Mouse (Mus musculus) left cerebral cortex, postnatal 10 days (tissue): ENCODE measurements around the gene Lst1. TPM values are rescaled to one million over a fixed set of nuclear protein-coding genes. Genes with fewer than 3 reads are reported as not detected.

Experiments used
- DNase-seq, 2 experiments: peaks; one replicate each; pipeline ENCODE4 v3.0.0; 2021 to 2022; ENCODE audit warnings: low spot score in 2 of 2, mixed read lengths in 1 of 2; ENCODE audit errors: extremely low spot score in 1 of 2
- intact Hi-C: fragments of 180-260 bp; cut with DNase I; formaldehyde crosslinking; loops from one replicate; pipeline ENCODE4 v1.15.1; 2025
- total RNA-seq, 2 experiments: library from RNA; stranded (reverse); gene quantifications; 2 replicates each; pipeline ENCODE4 v1.2.3; 2021

Lst1 gene
- total RNA-seq, 2 experiments from 2014 or later: 13.7 to 14.9 TPM

- DNase-seq: no peak
- intact Hi-C loops: no loop called here
Observed at GRCm38 (mm10) chr17:35190096-35190495, 1.9 kb upstream of the Lst1 start.

DNA sequence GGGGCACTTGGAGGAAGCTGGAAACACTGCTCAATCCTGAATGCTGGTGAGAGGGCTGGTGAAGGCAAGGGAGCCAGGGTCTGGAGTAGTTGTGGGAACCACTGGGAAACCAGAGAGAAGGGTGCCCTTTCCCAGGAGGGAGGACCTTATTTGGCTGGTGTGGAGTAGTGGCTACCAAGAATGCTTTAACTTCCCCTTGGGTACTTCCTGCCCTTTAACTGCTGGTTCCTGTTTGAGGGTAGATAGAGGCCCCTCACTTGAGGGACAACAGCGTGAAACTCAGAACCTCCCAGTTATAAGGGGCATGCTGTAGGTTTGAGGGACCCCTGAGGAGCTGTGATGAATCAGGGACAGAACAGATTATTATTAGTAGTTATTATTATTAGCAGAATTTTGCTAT lies 947 bp upstream of the Lst1 start:
- intact Hi-C loops: no loop called here
- no peak for DNase-seq

DNA sequence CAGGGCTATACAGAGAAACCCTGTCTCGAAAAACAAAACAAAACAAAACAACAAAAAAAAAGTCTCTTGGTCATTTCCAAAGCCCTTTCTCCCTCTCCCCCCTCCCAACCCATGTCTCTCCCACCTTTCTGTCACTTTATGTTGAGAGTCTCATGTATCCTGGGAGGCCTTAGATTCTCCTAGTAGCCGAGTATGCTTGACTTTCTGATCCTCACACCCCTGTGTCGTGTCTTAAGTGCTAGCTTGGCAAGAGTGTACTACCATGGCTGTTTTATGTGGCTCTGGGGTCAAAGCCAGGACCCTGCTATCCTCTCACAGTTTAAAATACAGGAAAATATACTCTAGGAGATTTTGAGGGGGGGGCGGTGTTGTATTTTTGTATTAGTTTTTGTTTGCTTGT lies 894 bp downstream of the Lst1 start:
- intact Hi-C loops: no loop called here
- no peak for DNase-seq

GRCm38 (mm10) chr17:35186681-35187080 lies 1.6 kb downstream of the Lst1 start:
- no peak for DNase-seq
- intact Hi-C loops: no loop called here

DNA sequence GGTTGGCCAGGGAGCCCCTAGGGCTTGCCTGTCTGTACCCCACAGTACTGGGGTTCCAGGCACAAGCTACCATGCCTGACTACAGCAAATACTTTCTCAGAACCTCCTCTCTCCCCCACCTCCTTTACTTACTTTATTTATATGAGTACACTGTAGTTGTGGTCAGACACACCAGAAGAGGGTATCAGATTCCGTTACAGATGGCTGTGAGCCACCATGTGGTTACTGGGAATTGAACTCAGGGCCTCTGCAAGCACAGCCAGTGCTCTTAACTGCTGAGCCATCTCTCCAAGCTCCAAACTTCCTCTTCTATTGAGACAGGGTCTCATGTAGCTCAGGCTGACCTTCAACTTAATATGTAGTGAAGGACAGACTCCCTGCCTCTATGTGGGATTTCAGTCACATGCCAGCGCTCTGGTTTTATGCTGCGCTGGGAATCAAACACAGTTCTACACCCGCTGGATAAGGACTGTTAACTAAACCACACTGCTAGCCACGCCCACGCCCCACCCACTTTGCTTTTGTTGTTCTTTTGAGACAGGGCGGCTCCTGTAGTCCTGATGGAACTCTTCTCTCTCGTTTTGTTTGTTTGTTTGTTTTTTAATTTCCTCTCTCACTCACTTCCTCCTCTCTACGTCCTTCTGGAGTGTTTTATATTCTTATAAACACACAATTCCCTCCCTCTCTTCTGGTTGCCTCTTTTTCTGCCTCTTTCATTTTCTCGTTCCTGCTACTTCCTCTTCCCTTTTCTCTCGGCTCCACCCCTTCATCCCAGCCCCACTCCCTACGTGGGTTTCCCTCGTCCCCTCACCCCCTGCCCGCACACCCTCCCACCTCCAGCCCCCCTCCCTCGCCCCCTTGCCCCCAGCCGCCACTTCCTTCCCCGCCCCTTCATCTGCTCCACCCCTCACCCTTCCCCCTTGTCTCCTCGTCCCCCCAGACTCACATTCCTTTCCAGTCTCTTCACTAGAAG lies 2.3 kb downstream of the Lst1 start:
- intact Hi-C loops: no loop called here
- DNase-seq: peak in 1 of 2 experiments; percentile 75

- no peak for DNase-seq
- intact Hi-C loops: no loop called here
Observed at GRCm38 (mm10) chr17:35180093-35180492, 8.1 kb downstream of the Lst1 start.

DNA sequence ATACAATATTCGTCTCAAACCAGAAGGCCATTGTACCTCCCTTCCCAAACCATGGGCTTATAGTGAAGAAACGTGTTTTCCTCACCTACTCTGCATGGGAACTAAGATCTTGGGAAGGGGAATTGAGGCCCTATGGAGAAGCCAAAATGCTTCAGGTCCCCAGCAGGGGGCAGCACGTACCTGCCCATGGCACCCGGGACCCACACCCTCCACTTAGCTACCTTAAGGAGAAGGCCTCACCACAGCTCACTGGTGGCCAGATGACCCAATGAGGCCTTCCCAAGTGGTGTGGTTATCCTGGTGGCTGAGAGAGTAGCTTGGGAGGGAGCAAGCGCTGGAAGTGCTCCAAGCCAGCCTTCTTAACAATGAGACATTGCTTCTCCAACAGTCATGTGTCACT lies 9.7 kb downstream of the Lst1 start:
- intact Hi-C loops: no loop called here

DNA sequence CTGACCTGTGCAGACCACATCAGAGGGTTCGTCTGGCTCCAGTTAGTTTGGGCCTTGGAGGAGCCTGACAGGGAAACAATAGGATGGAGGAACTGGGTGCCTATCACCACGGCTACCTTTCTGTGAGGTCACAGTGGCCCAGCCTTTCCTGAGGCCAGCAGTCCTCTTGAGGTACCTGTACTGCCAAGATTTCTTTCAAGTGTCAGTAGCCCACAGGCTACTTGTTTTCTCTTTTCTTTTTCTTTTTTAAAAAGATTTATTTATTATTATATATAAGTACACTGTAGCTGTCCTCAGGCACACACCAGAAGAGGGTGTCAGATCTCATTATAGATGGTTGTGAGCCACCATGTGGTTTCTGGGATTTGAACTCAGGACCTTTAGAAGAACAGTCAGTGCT lies 12.3 kb downstream of the Lst1 start, which contains the start of gene Aif1:
Gene Aif1, minus strand, starts transcription at position 101 of the 400 bp plus-strand sequence.
- intact Hi-C loops: no loop called here
- no peak for DNase-seq

More for the DNA sequence above, 9.7 kb downstream of the Lst1 start:
- peak in 1 of 2 experiments; percentile 74 for DNase-seq

GRCm38 (mm10) chr17:35175382-35175781 lies 12.9 kb downstream of the Lst1 start:
- no peak for DNase-seq
- intact Hi-C loops: no loop called here

DNA sequence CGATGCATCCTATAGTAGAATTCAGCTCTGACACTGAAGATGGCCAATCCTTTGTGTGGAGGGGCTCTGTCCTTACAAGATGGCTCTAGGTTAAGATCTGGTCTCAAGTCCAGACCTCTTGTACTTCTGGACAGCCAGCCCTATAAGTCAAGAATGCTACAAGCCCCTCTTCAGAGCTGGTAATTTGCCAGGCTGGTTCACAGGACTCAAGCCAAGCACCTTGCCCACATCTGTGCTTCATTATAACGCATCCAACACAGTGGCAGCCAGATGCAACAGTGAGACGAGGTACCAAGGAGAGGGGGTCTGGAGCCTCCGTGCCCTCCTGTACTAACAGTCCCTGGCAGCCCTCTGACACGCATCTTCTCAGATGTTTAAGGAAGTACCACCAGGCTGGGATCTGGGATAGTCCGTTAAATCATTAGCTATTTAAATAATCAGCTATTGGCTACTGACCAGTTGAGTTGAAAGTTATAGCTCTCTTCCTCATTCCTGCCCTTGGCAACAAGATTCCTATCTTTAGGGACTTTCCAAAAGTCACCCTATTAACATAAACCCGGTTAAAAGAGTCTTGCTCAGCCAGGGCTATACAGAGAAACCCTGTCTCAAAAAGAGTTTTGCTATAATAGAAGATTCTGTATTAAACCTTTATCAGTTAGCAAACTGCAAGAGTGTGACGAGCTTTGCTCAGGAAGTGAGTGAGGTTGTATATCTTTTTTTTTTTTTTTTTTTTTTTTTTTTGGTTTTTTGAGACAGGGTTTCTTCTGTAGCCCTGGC lies 13.8 kb downstream of the Lst1 start:
- no peak for DNase-seq
- intact Hi-C loops: no loop called here

GRCm38 (mm10) chr17:35173329-35173728 lies 14.9 kb downstream of the Lst1 start:
- intact Hi-C loops: no loop called here
- no peak for DNase-seq

DNA sequence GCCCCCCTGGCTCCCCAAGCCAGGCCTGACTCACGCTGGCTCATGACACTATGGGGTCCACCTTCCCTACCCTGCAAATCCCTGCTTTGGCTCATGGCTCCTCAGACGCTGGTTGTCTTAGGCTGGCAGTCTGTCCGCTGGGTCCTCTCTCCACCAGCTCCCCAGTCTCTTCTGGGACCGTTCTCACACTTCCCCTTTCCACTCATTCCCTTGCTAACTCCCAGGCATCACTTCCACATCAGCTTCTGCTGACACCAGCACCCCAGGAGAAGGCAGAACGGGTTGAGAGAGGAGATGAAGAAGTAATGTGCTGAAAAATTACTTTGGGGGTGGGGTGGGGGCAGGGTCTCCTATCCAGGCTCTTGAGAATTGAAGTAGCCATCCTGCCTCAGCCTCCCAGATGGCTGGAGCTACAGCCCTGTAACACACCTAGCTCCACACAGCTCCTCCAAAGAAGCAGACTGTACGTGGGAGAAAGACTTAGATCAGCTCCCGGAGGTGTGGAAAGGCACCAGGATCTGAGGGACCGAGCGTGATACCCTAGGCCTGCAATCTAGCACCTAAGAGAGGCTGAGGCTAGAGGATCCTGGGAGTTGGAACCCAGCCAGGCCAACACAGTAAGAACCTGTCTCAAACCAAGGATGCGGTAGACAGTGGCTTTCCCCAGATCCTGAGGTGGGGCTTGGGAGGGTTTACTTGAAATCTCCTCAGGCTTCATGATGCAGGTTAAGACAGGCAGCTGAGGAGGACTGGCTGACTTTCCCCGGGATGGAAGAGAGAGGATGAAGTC lies 15.6 kb downstream of the Lst1 start:
- intact Hi-C loops: no loop called here
- DNase-seq: no peak

GRCm38 (mm10) chr17:35168541-35169207 lies 19.6 kb downstream of the Lst1 start:
- DNase-seq: no peak
- intact Hi-C loops: loop anchor here (1.0 kb wide), 1 partner anchor 64 kb away; no protein-coding TSS in a partner anchor

GRCm38 (mm10) chr17:35167794-35168193 lies 20.4 kb downstream of the Lst1 start:
- no peak for DNase-seq
- intact Hi-C loops: no loop called here

- intact Hi-C loops: no loop called here
- peak; percentile 69 for DNase-seq
Observed at GRCm38 (mm10) chr17:35166352-35167035, 21.7 kb downstream of the Lst1 start.

DNA sequence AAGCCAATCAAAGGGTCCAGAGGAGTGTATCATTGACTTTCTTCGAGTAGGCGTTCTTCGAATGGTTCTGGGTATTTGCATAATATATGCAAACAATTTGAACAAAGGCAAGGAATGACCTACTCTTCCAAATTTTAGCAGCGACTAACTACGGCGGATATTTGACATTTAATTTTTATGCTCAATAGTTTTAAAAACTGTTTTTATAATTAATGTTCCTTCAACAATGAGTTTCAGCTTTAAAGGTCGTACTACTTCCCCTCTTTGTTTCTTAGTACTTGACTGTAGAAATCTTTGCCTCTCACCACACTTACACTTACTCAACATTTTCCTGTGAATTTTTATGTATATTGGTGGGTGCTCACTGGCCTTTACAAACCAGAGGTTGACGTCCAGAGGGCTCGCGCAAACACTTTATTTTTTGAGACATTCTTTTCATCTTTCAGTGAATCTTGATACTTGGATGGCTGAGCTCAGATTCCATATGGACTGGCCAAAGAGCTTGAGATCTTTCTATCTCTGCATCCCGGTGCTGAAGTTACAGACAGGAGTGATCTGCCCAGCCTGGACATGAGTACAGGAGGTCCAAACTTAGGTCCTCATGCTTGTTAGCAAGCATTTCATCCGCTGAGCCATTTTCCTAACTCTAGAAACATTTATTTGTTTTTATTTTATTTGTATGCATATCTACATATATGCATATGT lies 22.6 kb downstream of the Lst1 start:
- no peak for DNase-seq
- intact Hi-C loops: no loop called here
